Mouse (Mus musculus) forebrain, embryonic 15.5 days (tissue): ENCODE data around the gene Dpy19l1. TPM values are rescaled to one million over a fixed set of nuclear protein-coding genes. Genes with fewer than 3 reads are reported as not detected.
A peak's percentile ranks its signal among the peaks of the same experiment; 100 is the strongest.

Source experiments
- ATAC-seq: fragments of 200-750 bp; cut with Nextera tagmentation; replicated peaks from 2 replicates; pipeline ENCODE4 v1.8.0; 2017; ENCODE audit warnings: mild to moderate bottlenecking, moderate TSS enrichment, moderate library complexity
- H3K27ac ChIP-seq: fragments of 300-500 bp; sonication (generic); replicated peaks from 2 replicates; pipeline ENCODE4 v1.5.1; 2015; ENCODE audit warnings: mild to moderate bottlenecking, inconsistent platforms
- H3K27me3 ChIP-seq: fragments of 300-500 bp; sonication (generic); 2 replicates; pipeline ENCODE4 v1.6.1; 2015; ENCODE audit warnings: inconsistent platforms
- H3K36me3 ChIP-seq: fragments of 300-500 bp; sonication (generic); 2 replicates; pipeline ENCODE4 v1.6.1; 2015; ENCODE audit warnings: mild to moderate bottlenecking, inconsistent platforms
- H3K4me1 ChIP-seq: fragments of 300-500 bp; sonication (generic); 2 replicates; pipeline ENCODE4 v1.6.1; 2015; ENCODE audit warnings: inconsistent platforms
- H3K4me2 ChIP-seq: fragments of 300-500 bp; sonication (generic); replicated peaks from 2 replicates; pipeline ENCODE4 v1.6.1; 2015; ENCODE audit warnings: mild to moderate bottlenecking, inconsistent platforms
- H3K4me3 ChIP-seq: fragments of 300-500 bp; sonication (generic); 2 replicates; pipeline ENCODE4 v1.5.1; 2015; ENCODE audit warnings: mild to moderate bottlenecking, inconsistent platforms
- H3K9ac ChIP-seq: fragments of 300-500 bp; sonication (generic); replicated peaks from 2 replicates; pipeline ENCODE4 v1.6.1; 2015; ENCODE audit warnings: mild to moderate bottlenecking, inconsistent platforms
- H3K9me3 ChIP-seq: fragments of 300-500 bp; sonication (generic); 2 replicates; pipeline ENCODE4 v1.6.1; 2016; ENCODE audit warnings: inconsistent platforms
- WGBS: fragments of 180-500 bp; shearing (Covaris S2); methylation state at CpG from one replicate; pipeline ENCODE4 v1.1.7; 2015; ENCODE audit warnings: mixed read lengths; 5-methylcytosine and 5-hydroxymethylcytosine counted together
- polyA plus RNA-seq: library from polyadenylated mRNA; unstranded; fragments of >200 nt; fragmentation: Nextera tagmentation; extraction: Ambion mirVana; gene quantifications from 2 replicates; pipeline ENCODE4 v1.2.1, GENCODE M21; 2015

Gene Dpy19l1
- polyA plus RNA-seq, 1 experiment from 2014 or later: 34.7 TPM

DNA sequence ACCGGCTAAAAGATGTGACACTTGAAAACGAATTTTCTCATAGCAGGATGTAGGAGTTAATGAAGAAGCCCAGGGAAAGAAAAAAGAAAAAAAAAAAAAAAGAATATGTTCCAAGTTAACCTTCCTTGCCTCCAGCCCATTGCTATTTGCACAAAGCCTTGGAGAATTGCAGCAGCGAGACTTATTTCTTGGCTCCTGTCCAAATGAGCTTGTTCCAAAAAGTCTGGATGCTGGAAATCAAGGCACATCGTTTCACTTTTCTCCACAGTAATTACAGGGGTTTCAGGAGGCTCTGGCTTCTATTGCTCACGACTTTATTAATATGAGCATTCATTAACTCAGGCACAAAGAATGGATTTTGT, 899 bp upstream of the Dpy19l1 start:
- Histone ChIP-seq H3K27ac (peak overlapping the region; percentile 93), H3K9me3 (no peaks in the 10 kb centered on the region), H3K4me2 (peak overlapping the region; percentile 75), H3K27me3 (no peaks in the 10 kb centered on the region), H3K4me3 (peak overlapping the region; percentile 77), H3K4me1 (peaks cover 37% of the 10 kb centered on the region), H3K36me3 (no peaks in the 10 kb centered on the region), H3K9ac (peak overlapping the region; percentile 69)
- no peak for ATAC-seq
- WGBS: 1% methylated on average over 5 of the region's 5 CpGs

GRCm38 (mm10) chr9:24502571-24503004, 352 bp downstream of the Dpy19l1 start:
- H3K27ac ChIP-seq: peak overlapping the region; percentile 93
- no peaks in the 10 kb centered on the region for H3K36me3 ChIP-seq
- H3K4me1 ChIP-seq: peaks cover 44% of the 10 kb centered on the region
- 0% methylated on average over 18 of the region's 48 CpGs for WGBS
- peak overlapping the region; percentile 69 for H3K9ac ChIP-seq
- no peaks in the 10 kb centered on the region for H3K9me3 ChIP-seq
- peak; percentile 85 for ATAC-seq
- H3K27me3 ChIP-seq: no peaks in the 10 kb centered on the region
- peak overlapping the region; percentile 75 for H3K4me2 ChIP-seq
- H3K4me3 ChIP-seq: peak overlapping the region; percentile 77

GRCm38 (mm10) chr9:24501618-24502017, 1.3 kb downstream of the Dpy19l1 start:
- peak overlapping the region; percentile 69 for H3K9ac ChIP-seq
- WGBS: 28% methylated on average over 2 of the region's 2 CpGs
- H3K4me2 ChIP-seq: peak overlapping the region; percentile 75
- peak overlapping the region; percentile 93 for H3K27ac ChIP-seq
- no peaks in the 10 kb centered on the region for H3K9me3 ChIP-seq
- peak overlapping the region; percentile 77 for H3K4me3 ChIP-seq
- ATAC-seq: no peak
- H3K36me3 ChIP-seq: no peaks in the 10 kb centered on the region
- no peaks in the 10 kb centered on the region for H3K27me3 ChIP-seq
- H3K4me1 ChIP-seq: peaks cover 50% of the 10 kb centered on the region

- H3K4me2 ChIP-seq: no peak overlapping the region
- H3K4me3 ChIP-seq: no peak overlapping the region
- no peaks in the 10 kb centered on the region for H3K9me3 ChIP-seq
- no peaks in the 10 kb centered on the region for H3K36me3 ChIP-seq
- ATAC-seq: 0 out of 2 replicates have a peak, but pooled peaks have one; percentile 16
- no peak overlapping the region for H3K27ac ChIP-seq
- no peaks in the 10 kb centered on the region for H3K27me3 ChIP-seq
- WGBS: 72% methylated on average over 2 of the region's 2 CpGs
- H3K9ac ChIP-seq: no peak overlapping the region
- peaks cover 35% of the 10 kb centered on the region for H3K4me1 ChIP-seq
These were observed 6.7 kb downstream of the Dpy19l1 start for GRCm38 (mm10) chr9:24496226-24496625.

DNA sequence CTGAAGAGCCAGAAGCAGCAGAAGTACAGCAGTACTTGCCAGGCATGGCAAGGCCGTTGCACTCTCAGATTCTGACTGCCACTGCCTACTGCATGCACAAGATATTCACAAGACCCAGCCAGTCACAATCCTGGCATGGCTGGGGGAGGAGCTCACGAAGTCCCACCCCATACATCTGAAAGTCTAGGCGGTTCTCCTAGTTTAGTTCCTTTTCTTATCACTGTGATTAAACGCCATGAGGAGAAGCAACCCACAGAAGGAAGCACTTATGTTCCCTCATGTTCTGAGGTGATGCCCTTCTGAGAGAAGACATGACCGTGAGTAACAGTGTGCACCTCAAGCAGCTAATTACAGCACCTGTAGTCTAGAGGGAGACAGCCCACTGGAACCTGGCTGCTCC, 12.4 kb downstream of the Dpy19l1 start:
- Histone ChIP-seq H3K27me3 (no peaks in the 10 kb centered on the region), H3K4me2 (no peak overlapping the region), H3K4me3 (no peak overlapping the region), H3K36me3 (no peaks in the 10 kb centered on the region), H3K9ac (no peak overlapping the region), H3K27ac (no peak overlapping the region), H3K4me1 (no peaks in the 10 kb centered on the region), H3K9me3 (no peaks in the 10 kb centered on the region)
- WGBS: 90% methylated on average over 5 of the region's 5 CpGs
- ATAC-seq: no peak

DNA sequence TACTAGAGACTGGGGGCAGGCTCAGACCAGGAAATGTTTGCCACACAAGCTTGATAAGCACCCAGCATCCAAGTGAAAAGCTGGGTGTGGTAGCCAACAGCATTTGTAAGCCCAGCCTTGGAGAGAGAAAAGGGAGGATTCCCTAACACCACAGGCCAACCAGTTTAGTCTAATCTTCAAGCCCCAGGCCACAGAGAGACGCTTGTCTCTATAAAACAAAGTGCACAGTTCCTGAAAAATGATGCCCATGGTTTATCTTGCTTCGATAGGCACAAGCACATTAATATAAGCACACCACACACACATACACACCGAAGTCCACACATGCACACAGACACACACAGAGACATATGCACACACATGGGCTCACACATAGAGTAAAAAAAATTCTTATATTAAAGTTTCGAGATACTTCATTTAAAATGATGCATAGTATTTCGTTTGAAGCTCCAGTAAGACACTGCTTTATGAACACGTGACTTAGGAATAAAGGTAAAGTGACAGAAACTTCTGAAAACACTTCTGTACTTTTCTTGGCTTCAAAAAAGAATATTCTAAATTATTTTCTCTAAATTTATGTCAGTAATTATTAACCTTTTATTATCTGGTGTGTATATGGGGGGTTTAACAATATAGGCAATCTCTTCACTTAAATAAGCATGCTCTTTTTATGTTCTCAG, 14.4 kb downstream of the Dpy19l1 start:
- no peaks in the 10 kb centered on the region for H3K4me1 ChIP-seq
- H3K9ac ChIP-seq: no peak overlapping the region
- WGBS: 95% methylated on average over 6 of the region's 6 CpGs
- no peak overlapping the region for H3K4me2 ChIP-seq
- H3K27me3 ChIP-seq: no peaks in the 10 kb centered on the region
- H3K9me3 ChIP-seq: no peaks in the 10 kb centered on the region
- H3K4me3 ChIP-seq: no peak overlapping the region
- H3K36me3 ChIP-seq: no peaks in the 10 kb centered on the region
- H3K27ac ChIP-seq: no peak overlapping the region
- no peak for ATAC-seq

GRCm38 (mm10) chr9:24482375-24482774, 20.6 kb downstream of the Dpy19l1 start:
- no peaks in the 10 kb centered on the region for H3K9me3 ChIP-seq

GRCm38 (mm10) chr9:24477251-24477650, 25.7 kb downstream of the Dpy19l1 start:
- no peaks in the 10 kb centered on the region for H3K27me3 ChIP-seq
- no peaks in the 10 kb centered on the region for H3K9me3 ChIP-seq
- 71% methylated on average over 2 of the region's 2 CpGs for WGBS
- peak overlapping the region; percentile 29; the same call in 1 of the 2 replicates for H3K27ac ChIP-seq
- H3K9ac ChIP-seq: no peak overlapping the region
- H3K4me2 ChIP-seq: no peak overlapping the region
- H3K36me3 ChIP-seq: peaks cover 12% of the 10 kb centered on the region
- no peak overlapping the region for H3K4me3 ChIP-seq
- no peak for ATAC-seq
- H3K4me1 ChIP-seq: 0 out of 2 replicates have a peak, but pooled peaks cover 3% of the 10 kb centered on the region

More at GRCm38 (mm10) chr9:24482375-24482774, 20.6 kb downstream of the Dpy19l1 start:
- H3K36me3 ChIP-seq: peaks cover 12% of the 10 kb centered on the region
- H3K27ac ChIP-seq: no peak overlapping the region
- H3K27me3 ChIP-seq: no peaks in the 10 kb centered on the region
- no peak overlapping the region for H3K4me3 ChIP-seq
- H3K4me2 ChIP-seq: no peak overlapping the region
- no peak for ATAC-seq
- no peaks in the 10 kb centered on the region for H3K4me1 ChIP-seq
- H3K9ac ChIP-seq: no peak overlapping the region
- WGBS: 81% methylated on average over 5 of the region's 5 CpGs

- Histone ChIP-seq H3K27me3 (no peaks in the 10 kb centered on the region), H3K36me3 (peaks cover under 1% of the 10 kb centered on the region), H3K9me3 (no peaks in the 10 kb centered on the region), H3K9ac (no peak overlapping the region), H3K4me2 (no peak overlapping the region), H3K4me3 (no peak overlapping the region), H3K27ac (no peak overlapping the region), H3K4me1 (peaks cover 9% of the 10 kb centered on the region; the same call in 1 of the 2 replicates)
- 81% methylated on average over 7 of the region's 7 CpGs for WGBS
- ATAC-seq: no peak
These were observed 29.1 kb downstream of the Dpy19l1 start for GRCm38 (mm10) chr9:24473824-24474223.

DNA sequence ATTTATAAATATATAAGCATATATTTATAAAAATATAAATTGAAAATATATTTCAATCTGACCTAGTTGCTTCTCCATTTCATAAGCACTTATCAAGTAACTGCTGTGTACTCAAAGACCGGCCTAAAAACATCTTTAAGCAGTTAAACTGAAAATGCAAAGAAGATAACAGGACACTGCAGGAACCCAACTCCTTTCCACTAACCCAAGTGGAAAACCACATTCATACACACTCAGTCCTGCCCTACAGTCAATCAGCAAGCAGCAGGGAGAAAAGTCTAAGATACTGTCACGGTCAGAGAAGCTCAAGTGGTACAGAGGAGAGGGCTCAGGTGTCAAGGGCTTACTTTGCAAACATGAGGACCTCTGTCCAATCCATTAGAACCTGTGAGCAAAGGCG, 30.4 kb downstream of the Dpy19l1 start:
- no peak overlapping the region for H3K4me3 ChIP-seq
- ATAC-seq: no peak
- H3K27ac ChIP-seq: no peak overlapping the region
- H3K4me2 ChIP-seq: no peak overlapping the region
- H3K4me1 ChIP-seq: peaks cover 9% of the 10 kb centered on the region; the same call in 1 of the 2 replicates
- no peaks in the 10 kb centered on the region for H3K27me3 ChIP-seq
- WGBS: 93% methylated on average over 3 of the region's 3 CpGs
- no peaks in the 10 kb centered on the region for H3K36me3 ChIP-seq
- H3K9me3 ChIP-seq: no peaks in the 10 kb centered on the region
- no peak overlapping the region for H3K9ac ChIP-seq

DNA sequence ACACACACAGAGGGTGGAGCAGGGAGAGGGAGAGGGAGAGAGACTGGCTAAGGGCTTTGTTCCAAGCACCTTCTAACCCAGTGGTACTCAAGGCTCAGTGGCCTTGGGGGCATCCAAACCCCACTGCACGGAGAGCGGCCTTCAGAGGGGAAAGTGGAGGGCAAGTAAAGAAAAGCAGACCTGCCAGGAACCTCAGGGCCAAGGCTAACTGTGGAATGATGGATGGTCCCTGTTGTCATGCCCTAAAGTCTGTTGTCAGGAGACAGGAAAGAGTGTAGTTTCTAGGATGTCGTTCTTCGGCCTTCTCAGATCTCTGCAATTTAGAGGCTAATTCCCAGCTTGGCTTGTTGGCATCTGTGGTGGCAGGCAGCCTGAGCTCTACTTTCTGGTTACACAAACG, 32.8 kb downstream of the Dpy19l1 start:
- Histone ChIP-seq H3K4me3 (no peak overlapping the region), H3K4me1 (peaks cover 19% of the 10 kb centered on the region; the same call in 1 of the 2 replicates), H3K36me3 (no peaks in the 10 kb centered on the region), H3K9me3 (no peaks in the 10 kb centered on the region), H3K9ac (no peak overlapping the region), H3K27me3 (no peaks in the 10 kb centered on the region), H3K4me2 (no peak overlapping the region), H3K27ac (0 out of 2 replicates have a peak overlapping the region, but pooled peaks have one; percentile 15)
- WGBS: 85% methylated on average over 5 of the region's 5 CpGs
- ATAC-seq: no peak

GRCm38 (mm10) chr9:24467186-24467585, 35.8 kb downstream of the Dpy19l1 start:
- H3K9ac ChIP-seq: no peak overlapping the region
- H3K36me3 ChIP-seq: no peaks in the 10 kb centered on the region
- H3K27ac ChIP-seq: peak overlapping the region; percentile 79
- ATAC-seq: peak; percentile 20; the same call in 1 of the 2 replicates
- H3K9me3 ChIP-seq: no peaks in the 10 kb centered on the region
- no peak overlapping the region for H3K4me3 ChIP-seq
- no peaks in the 10 kb centered on the region for H3K27me3 ChIP-seq
- no peak overlapping the region for H3K4me2 ChIP-seq
- WGBS: 82% methylated on average over 5 of the region's 5 CpGs
- peaks cover 18% of the 10 kb centered on the region; the same call in 1 of the 2 replicates for H3K4me1 ChIP-seq
